Mouse (Mus musculus): ENCODE data around the gene Uevld.

GRCm38 (mm10) chr7:47001900-47002275 lies 43.6 kb upstream of the Uevld start:
- TF ChIP-seq POLR2A (IDR thresholded peaks at IDR 0.05; ENCODE audit: low read depth, low read length) = no peak
- no peak for TF ChIP-seq CTCF (conservative IDR thresholded peaks at IDR 0.05; ENCODE audit: insufficient read depth, insufficient read length, low read depth, low read length)
